Mouse (Mus musculus): ENCODE measurements around the gene Tomm40.

The Tomm40 gene

DNA sequence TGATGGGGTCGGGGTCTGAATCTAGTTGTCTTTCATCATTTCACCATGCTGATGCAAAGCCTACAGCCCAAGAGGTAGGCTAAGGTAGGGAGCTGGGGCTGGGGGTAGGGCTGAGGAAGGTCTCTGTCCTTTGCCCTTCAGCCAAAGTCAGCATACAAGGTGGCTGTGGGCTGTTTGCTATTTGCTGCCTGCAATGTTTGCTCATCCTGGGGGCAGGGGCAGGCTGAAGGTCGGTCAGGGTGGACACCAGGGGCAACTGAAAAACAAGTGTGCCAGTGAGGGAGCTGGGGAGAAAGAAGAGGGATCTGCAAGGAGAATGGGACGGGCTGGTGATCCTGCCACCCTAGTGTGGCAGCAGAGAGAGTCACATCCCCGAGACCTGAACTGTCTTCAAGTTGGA lies 29.9 kb downstream of the Tomm40 start:
- DNase-seq = no peak

DNA sequence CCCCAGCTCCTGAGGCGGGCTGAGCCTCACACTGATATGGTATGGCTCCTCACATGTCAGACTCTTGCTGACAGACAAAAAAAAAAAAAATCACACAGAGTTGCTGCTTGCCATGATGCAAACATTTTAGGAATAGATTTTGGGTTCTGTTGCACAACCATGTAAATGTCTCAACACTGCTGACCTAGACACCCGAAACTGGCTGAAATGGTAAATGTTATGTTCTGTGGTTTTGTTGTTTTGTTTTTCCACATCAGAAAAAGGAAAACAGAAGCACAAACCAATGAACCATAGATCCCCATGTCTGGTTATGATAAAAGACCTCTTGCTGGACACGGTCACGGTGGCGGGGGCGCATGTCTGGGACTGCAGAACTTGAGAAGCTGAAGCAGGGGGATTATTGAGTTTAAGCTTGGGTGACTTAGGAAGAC lies 31.5 kb downstream of the Tomm40 start:
- no peak for DNase-seq

DNA sequence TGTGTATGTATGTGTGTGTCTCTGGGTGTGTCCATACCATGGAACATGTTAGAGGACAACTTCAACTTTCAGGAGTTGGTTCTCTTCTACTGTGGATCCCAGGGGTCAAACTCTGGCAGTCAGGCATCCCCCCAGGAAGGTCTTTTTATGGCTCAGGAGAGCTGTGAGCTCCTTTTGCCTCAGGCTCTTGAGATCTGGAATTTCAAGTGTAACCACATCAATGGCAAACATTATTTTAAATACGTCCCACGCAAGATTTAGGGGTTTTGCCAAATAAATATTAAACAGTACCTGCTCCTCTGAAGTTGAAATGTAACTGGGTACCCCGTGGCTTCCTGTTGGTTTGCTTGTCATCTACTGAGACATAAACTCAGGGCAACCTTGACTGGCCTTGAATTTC lies 32.3 kb downstream of the Tomm40 start:
- no peak for DNase-seq

DNA sequence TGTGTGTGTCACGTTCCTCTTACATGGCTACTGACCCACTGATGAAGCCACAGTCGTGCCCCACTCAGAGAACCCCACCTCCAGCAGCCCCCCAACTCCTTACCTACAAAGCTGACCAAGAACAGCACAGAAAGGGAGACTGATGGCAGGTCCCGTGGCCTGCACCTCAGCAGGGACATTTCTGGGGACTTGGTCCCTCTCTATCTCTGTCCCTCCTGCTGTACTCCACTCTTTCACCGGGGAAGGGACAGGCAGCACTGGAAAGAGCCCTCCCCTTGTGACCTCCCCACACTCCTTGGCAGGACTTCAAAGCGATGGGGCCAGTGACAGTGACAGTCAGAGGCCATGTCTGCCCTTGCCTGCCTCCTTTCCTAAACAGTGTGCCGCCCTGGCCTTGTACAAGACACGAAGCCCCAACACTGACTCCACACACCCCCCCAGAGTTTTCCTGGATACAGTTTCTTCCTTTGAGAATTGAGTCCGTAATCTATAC lies 34.0 kb downstream of the Tomm40 start, which contains the start of the genes Gm44805 and Apoc4:
Gm44805 (minus strand) TSS at position 222 of the 493 bp plus-strand sequence.
Apoc4 (minus strand) TSS at position 278 of the 493 bp plus-strand sequence.
- DNase-seq = no peak

DNA sequence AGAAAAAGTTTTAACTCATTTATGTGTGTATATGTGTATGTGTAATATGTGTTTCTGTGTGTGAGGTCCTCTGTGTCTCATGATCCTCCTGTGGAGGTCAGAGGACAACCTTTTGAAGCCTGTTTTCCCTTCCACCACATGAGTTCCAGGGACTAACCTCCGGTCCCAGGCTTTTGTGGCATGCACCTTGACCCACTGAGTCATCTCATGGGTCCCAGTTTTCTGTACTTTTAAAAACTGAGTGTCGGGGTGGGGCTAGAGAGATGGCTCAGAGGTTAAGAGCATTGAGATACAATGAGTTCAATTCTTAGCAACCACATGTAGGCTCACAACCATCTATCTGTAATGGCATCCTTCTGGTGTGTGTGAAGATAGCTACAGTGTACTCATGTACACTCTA lies 34.5 kb downstream of the Tomm40 start:
- DNase-seq = no peak

DNA sequence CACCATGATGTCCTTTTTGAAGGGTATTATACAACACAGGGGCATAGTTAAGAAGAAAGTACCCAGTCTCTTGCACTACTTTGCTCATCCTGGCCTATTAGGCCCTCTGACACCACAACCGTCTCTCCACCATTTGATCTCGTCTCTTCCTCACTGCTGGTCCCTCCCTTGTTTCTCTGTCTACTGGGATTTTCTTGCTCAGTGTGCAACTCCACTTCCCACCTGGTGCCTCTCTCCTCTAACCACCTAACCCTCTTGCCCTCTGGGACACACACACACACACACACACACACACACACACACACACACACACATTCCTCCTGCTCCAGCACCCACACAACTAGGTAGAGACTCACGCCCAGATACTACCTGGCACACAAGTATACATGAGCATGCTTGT lies 36.3 kb downstream of the Tomm40 start:
- no peak for DNase-seq

DNA sequence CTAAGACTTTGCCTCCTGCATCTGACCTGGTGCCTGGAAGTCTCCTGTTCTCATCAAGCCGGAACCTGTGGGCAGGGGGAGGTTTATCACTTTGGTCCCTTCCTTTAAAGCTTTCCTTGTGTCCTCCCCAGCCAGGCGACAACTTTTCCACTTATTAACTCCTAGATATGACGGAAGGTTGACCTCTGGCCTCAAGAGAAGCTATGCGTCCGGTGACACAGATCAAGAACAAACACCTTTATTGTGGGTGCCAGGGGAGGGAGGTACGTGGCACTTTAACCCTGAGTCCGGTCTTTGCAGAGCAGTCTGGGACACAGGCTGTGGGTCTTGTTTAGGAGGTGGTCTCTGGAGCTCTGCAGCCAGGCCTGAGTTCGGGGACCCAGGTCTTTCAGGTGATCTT lies 37.4 kb downstream of the Tomm40 start, which contains the start of gene Apoc2:
Apoc2 (minus strand) TSS at position 70 of the 400 bp plus-strand sequence.
- DNase-seq = no peak

DNA sequence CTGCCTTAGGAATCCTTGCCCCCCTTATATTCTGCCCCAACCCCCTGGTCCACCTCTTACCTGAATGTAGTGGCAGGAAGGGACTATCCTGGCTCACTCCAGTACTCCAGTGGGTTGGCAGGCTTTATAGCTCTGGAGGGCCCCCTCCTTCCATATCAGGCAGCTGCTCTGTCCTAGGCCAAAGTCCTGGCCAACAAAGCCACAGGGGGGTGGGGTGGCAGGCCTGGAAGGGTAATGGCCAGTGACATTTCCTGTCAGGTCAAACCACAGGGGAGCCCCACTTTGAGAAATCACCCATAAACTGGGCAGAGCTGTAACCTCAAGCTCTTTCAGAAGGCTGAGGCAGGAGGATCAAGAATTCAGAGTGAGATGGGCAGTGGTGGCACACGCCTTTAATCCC lies 38.6 kb downstream of the Tomm40 start:
- peak in 1 of 2 experiments; percentile 24 for DNase-seq

DNA sequence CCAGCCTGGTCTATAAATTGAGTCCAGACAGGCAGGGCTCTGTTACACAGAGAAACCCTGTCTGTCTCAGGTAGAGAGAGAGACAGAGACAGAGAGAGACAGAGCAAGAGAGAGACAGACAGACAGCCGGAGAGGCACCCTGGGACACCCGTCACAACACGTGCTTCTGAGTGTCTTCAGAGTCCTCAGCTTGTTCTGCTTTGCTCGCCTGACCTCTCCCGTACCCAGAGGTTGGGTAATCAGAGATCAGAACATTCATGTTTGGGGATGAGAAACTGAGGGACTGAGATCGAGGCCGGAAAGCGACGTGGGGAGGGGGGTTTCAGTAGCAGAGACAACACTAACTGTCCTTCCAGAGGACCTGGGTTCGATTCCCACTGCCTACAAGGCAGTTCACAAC lies 39.4 kb downstream of the Tomm40 start:
- DNase-seq = no peak

DNA sequence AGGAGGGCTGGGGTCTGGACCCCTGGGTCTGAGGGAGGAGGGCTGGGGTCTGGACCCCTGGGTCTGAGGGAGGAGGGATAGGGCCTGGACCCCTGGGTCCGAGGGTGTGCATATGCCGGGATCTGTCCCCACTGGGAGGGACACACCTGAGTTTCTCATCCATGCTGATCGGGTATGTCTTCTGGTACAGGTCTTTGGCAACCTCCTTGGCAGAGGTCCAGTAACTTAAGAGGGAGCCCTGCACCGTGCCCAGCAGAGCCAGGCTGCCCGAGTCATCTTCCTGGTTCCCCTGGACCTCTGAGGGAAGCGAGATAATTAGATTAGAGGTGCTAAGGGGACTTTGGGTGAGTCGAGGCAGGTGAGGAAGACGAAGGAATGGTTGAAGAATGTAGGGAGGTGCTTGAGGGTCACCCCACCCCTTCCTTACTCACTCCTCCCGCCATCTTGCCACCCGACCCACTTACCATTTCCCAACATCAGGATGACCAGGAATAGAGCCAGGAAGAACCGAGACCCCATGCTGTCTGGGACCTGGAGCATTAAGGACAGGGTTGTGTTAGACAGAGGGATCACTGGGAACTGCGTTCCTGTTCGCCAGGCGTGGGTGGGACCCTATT lies 42.0 kb downstream of the Tomm40 start:
- DNase-seq = peak; percentile 26 to 35

DNA sequence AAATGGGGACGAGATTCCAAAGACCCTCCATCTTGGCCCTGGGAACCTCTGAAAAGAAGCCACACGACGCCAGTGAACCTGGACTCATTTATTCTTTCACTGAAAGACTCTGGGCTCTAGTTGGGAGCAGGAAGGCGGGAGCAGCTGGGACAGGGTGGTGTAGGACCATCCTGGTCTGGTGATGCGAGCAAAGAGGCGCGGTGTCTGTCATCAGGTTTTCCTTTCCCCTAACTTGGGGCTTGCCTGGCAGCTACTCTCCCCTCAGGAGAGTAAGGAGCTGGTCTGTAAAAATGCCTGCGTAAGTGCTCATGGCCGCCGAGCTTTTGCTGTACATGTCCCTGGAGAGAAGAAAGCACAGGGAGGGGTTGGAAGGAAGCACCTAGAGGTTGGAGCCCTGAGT lies 43.7 kb downstream of the Tomm40 start:
- no peak for DNase-seq

DNA sequence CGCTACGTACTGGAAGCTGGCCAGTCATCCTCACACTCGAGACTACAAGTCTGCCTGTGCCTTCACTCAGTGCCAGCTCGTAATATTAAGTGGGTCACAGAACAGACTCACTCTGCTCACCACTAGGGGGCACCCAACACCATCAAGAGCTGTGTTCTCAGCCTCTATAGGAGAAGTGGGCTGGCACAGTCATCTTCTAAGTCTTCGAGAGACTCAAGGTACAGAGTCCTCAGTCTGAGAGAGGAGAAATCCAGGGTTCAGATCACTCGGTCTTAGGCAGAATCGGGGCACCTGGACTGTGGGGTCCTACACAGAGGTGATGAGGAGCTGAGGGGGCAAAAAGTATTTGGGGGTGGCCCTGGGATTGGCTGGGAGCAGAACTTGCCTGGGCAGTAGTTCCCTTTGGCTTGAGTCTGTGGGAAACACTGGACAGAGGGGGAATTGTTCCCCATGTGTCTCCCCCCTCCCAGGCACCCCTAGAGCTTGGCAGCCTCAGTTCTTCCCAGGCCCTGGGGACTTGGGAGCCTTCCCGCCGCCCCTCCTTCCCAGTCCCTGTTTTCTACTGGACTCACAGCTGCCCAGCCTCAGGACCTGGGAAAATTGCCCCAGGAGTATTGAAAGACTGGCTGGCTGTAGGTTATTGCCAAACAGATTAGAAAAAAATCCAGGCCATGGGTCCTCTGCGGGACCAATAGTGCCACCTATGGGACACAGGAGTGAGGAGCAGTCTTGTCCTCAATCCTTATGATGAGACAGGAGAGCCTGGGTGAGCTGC lies 46.1 kb downstream of the Tomm40 start:
- peak; percentile 97 to 98 for DNase-seq

DNA sequence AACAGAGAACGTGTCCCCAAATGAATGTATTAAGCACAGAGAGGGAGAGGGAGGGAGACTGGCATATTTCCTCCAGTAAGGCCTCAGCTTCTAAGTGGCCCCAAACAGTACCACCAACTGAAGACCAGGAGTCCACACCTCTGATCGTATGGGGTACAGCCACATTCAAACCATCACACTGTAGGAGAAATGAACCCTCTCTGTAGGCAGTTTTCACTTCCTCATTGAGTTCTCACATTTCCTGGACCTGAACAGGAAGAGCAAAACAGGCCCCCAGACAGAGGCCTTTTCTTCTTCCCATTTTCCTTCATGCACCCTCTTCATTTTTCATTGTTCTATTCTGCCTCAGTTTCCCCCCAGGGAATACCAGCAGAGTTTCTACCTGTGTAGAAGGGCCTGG lies 47.8 kb downstream of the Tomm40 start:
- no peak for DNase-seq

DNA sequence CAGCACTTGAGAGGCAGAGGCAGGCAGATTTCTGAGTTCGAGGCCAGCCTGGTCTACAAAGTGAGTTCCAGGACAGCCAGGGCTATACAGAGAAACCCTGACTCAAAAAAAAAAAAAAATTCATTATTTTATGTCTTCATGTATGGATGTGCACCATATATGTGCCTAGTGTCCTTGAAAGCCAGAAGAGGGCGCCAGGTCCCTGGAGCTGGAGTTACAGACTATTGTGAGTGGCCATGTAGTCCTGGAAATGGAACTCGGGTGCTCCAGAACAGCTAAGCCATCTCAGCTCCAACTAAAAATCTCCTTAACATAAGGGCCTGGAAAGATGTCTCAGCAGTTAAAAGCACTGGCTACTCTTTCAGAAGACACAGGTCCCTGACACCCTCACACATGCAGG lies 48.5 kb downstream of the Tomm40 start:
- DNase-seq = peak in 1 of 2 experiments; percentile 32

DNA sequence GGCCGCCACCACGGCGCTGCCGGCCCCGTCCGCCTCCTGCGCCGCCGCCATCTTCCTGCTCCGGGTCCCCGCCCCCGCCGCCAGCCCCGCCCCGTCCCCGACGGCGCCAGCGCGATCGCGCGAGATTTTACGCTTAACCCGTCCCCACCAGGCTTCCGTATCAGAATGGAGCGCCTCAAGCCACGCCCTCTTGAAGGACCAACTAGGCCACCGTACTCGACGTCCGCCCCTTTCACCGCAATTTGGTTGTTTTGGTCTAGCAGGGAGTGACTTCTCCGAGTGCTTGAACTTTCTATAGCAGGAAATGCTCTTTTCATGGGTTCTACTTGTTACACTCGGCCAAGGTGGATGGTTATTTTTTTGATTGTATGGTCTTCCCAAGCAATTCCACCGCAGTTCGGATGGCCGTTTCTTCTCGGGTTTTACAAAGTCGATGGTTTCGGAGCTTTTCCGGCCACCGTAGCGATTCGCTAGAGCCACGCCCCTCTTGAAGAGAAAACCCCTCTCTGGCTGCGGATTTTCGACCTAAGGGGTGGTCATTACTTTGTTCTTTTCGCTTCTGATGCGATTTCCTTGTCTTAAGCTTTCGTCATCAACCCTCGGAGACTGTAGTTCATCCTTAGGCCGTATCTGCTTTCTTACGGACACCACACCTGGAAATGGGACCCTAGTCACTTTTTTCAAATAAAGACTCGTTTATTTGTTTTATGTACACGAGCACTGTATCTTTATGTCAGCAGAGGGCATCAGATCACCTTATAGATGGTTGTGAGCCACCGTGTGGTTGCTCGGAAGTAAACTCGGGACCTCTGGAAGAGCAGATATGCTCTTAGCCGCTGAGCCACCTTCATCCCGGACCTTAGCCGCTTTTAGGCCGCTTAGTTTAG lies 50.0 kb downstream of the Tomm40 start, which contains the start of gene Clptm1:
Clptm1 (minus strand) TSS at position 79 of the 887 bp plus-strand sequence.
- DNase-seq = peak; percentile 99

DNA sequence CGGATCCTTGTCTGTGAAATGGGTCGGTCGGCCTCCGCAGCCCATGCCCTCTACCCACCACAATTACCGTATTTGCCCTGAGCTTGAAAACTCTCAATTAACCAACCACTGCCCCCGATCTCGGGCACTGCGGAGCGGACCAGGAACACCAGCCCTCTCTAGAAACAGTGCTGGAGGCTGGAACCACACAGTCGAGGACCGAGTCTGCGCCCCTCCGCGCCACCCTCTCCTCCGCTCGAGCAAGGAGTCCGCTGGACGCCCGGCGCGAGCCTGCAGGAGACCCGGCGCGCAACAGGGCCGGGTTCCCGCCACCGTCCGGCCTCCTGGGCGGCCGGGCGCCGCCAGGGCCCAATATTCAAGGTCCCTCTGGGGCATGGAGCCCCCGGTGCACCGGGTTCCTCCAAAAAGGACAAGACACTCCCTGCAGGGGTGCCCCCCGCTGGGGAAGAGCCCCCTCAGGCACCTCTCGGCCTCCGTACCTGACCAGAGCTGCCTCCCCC lies 50.7 kb downstream of the Tomm40 start:
- no peak for DNase-seq

DNA sequence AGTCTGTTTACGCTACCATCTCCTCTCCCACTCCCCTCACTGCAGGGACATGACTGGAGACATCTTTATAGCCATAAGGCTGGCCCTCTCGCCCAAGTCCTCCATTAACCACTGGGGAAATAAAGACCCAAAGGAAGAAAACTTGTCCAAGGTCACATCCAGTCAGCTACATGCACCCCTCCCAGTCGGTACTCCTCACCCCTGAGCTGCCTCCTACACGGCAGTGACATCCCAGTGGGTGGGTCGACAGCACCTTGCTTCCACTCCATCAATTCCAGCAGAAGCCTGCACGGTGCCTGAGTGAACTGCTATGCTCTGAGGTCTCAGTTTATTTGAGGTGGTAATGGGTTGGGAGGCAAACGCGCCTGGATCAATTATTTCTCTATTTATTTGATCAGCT lies 51.3 kb downstream of the Tomm40 start:
- peak; percentile 21 to 28 for DNase-seq

DNA sequence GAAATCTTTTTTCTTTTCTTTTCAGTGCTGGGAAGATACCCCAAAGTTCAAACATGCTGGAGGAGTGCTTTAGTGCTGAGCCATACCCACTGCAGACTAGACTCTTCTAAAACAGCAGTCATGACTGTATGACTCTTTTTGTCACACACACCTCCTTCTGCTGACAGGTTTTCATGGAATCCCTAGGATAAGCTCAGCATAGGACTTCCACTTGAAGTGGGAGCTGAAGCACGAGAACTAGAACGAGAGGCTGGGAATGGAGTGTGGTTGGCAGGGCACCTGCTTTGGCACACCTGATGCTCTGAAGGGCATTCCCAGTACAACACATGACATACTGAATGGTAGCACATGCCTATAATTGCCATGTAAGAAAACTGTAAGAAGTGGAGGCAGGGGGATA lies 62.6 kb downstream of the Tomm40 start:
- no peak for DNase-seq
